Mouse (Mus musculus): Measurements from ENCODE around the gene Chchd3. TPM values are rescaled to one million over a fixed set of nuclear protein-coding genes. Genes with fewer than 3 reads are reported as not detected.

Gene Chchd3
- polyA plus RNA-seq, 1 experiment from 2014 or later: 117 TPM

GRCm38 (mm10) chr6:32894100-32894499 lies 166.0 kb downstream of the Chchd3 start:
- WGBS: 84% methylated on average over 2 of the region's 2 CpGs
- ATAC-seq (ENCODE audit: insufficient number of reproducible peaks, low FRiP score, low TSS enrichment, low read depth) (no peak), DNase-seq (ENCODE audit: low spot score) (no peak)
- Histone ChIP-seq H3K27me3 (ENCODE audit: control insufficient read depth, insufficient read depth, low read length) (no peaks in the 10 kb centered on the region), H3K4me2 (ENCODE audit: low read depth, severe bottlenecking) (no peak overlapping the region), H3K27ac (replicated peaks; ENCODE audit: low read depth, low read length) (no peak overlapping the region), H3K4me1 (ENCODE audit: control insufficient read depth, insufficient read depth, low read length) (no peaks in the 10 kb centered on the region), H3K9ac (ENCODE audit: low read length) (no peak overlapping the region), H3K9me3 (ENCODE audit: control insufficient read depth, low read length) (no peaks in the 10 kb centered on the region), H3K36me3 (ENCODE audit: control insufficient read depth, insufficient read depth, low read length) (no peaks in the 10 kb centered on the region), H3K4me3 (ENCODE audit: low read depth, low read length) (no peak overlapping the region)

- no peak for DNase-seq (ENCODE audit: low spot score)
Measured at GRCm38 (mm10) chr6:32890726-32891125, 169.3 kb downstream of the Chchd3 start.

DNA sequence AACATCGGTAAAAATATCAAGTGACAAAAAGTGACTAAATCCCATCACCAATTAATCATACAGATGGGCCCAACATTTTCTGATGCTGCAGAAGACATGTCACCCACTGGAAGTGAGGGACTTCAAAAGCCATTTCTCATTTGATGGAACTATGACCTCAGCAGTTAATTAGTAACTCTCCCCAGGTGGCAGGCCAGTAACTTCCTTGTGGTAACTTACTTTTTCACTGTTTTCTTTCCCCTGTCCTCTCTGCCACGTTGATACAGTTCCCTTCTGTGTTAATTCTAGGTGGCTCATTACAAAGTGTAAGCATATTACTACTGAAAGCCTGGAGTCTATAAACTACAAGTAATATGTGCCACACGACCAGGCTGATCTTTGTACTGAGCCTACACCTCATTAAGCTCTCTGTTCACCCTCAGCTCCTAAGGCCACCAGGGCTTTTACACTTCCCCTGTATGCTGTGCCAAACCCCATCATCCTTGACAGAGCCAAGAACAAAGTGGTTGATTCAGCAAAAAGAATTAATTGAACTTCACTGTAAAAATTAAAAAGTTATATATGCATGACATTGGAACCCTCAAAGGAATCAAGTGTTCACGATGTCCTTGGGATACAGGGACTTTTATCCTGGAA lies 171.0 kb downstream of the Chchd3 start:
- DNase-seq (ENCODE audit: low spot score) (no peak), ATAC-seq (ENCODE audit: insufficient number of reproducible peaks, low FRiP score, low TSS enrichment, low read depth) (no peak)
- no peaks in the 10 kb centered on the region for H3K36me3 ChIP-seq (ENCODE audit: control insufficient read depth, insufficient read depth, low read length)
- WGBS: 56% methylated on average over 4 of the region's 4 CpGs
- H3K4me1 ChIP-seq (ENCODE audit: control insufficient read depth, insufficient read depth, low read length): no peaks in the 10 kb centered on the region
- H3K4me2 ChIP-seq (ENCODE audit: low read depth, severe bottlenecking): no peak overlapping the region
- H3K9ac ChIP-seq (ENCODE audit: low read length): no peak overlapping the region
- no peak overlapping the region for H3K27ac ChIP-seq (replicated peaks; ENCODE audit: low read depth, low read length)
- H3K27me3 ChIP-seq (ENCODE audit: control insufficient read depth, insufficient read depth, low read length): no peaks in the 10 kb centered on the region
- H3K9me3 ChIP-seq (ENCODE audit: control insufficient read depth, low read length): no peaks in the 10 kb centered on the region
- H3K4me3 ChIP-seq (ENCODE audit: low read depth, low read length): no peak overlapping the region

More at GRCm38 (mm10) chr6:32890726-32891125, 169.3 kb downstream of the Chchd3 start:
- H3K9ac ChIP-seq (ENCODE audit: low read length): no peak overlapping the region
- no peak for ATAC-seq (ENCODE audit: insufficient number of reproducible peaks, low FRiP score, low TSS enrichment, low read depth)
- H3K27ac ChIP-seq (replicated peaks; ENCODE audit: low read depth, low read length): no peak overlapping the region
- H3K4me3 ChIP-seq (ENCODE audit: low read depth, low read length): no peak overlapping the region
- 94% methylated on average over 4 of the region's 4 CpGs for WGBS
- H3K27me3 ChIP-seq (ENCODE audit: control insufficient read depth, insufficient read depth, low read length): no peaks in the 10 kb centered on the region
- no peaks in the 10 kb centered on the region for H3K4me1 ChIP-seq (ENCODE audit: control insufficient read depth, insufficient read depth, low read length)
- no peaks in the 10 kb centered on the region for H3K36me3 ChIP-seq (ENCODE audit: control insufficient read depth, insufficient read depth, low read length)
- H3K4me2 ChIP-seq (ENCODE audit: low read depth, severe bottlenecking): no peak overlapping the region
- H3K9me3 ChIP-seq (ENCODE audit: control insufficient read depth, low read length): no peaks in the 10 kb centered on the region

DNA sequence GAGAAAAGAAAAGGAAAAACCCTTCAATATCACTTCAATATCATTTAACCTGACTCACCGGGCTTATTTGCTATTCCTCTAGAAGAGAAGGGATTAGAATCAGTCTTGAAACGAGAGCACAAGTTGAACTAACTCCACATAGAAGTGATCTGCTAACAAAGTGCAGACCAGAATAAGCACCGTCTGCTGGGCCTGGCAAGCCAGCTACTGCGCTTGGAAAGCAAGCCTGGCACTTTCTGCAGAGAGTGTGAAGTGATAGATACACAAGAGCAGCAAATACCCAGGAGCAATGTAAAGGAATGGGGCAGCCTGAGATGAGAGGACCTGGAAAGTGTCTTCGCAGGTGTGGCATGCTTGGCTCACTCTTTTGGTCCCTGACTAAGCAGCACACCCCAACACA lies 181.5 kb downstream of the Chchd3 start:
- no peak overlapping the region for H3K27ac ChIP-seq (replicated peaks; ENCODE audit: low read depth, low read length)
- H3K27me3 ChIP-seq (ENCODE audit: control insufficient read depth, insufficient read depth, low read length): no peaks in the 10 kb centered on the region
- DNase-seq (ENCODE audit: low spot score) (no peak), ATAC-seq (ENCODE audit: insufficient number of reproducible peaks, low FRiP score, low TSS enrichment, low read depth) (no peak)
- H3K9me3 ChIP-seq (ENCODE audit: control insufficient read depth, low read length): no peaks in the 10 kb centered on the region
- H3K4me2 ChIP-seq (ENCODE audit: low read depth, severe bottlenecking): no peak overlapping the region
- H3K9ac ChIP-seq (ENCODE audit: low read length): no peak overlapping the region
- no peak overlapping the region for H3K4me3 ChIP-seq (ENCODE audit: low read depth, low read length)
- no peaks in the 10 kb centered on the region for H3K36me3 ChIP-seq (ENCODE audit: control insufficient read depth, insufficient read depth, low read length)
- WGBS: 83% methylated on average over 5 of the region's 5 CpGs
- H3K4me1 ChIP-seq (ENCODE audit: control insufficient read depth, insufficient read depth, low read length): no peaks in the 10 kb centered on the region

DNA sequence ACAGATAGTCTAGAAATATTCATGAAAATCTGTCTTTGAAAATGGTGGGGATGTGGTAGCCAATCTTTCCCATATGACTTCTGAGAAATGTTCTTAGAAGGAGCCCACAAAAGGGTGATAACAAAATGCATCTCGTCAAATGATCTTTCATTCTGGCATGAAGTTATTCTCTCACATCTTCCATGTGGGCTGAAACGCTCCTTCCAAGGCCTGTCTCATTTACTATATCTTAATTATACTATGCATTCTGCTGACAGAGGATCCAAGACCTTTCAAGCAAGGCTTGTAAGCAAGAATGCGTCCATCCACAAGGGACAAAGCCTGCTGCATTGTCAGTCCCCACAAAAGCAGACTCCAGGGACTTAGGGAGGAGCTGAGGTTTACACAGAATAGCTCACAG lies 185.9 kb downstream of the Chchd3 start:
- no peak overlapping the region for H3K27ac ChIP-seq (replicated peaks; ENCODE audit: low read depth, low read length)
- no peaks in the 10 kb centered on the region for H3K9me3 ChIP-seq (ENCODE audit: control insufficient read depth, low read length)
- no peaks in the 10 kb centered on the region for H3K36me3 ChIP-seq (ENCODE audit: control insufficient read depth, insufficient read depth, low read length)
- H3K4me1 ChIP-seq (ENCODE audit: control insufficient read depth, insufficient read depth, low read length): no peaks in the 10 kb centered on the region
- ATAC-seq (ENCODE audit: insufficient number of reproducible peaks, low FRiP score, low TSS enrichment, low read depth) (no peak), DNase-seq (ENCODE audit: low spot score) (no peak)
- no peak overlapping the region for H3K4me2 ChIP-seq (ENCODE audit: low read depth, severe bottlenecking)
- H3K4me3 ChIP-seq (ENCODE audit: low read depth, low read length): no peak overlapping the region
- no peaks in the 10 kb centered on the region for H3K27me3 ChIP-seq (ENCODE audit: control insufficient read depth, insufficient read depth, low read length)
- 86% methylated on average over 3 of the region's 3 CpGs for WGBS
- no peak overlapping the region for H3K9ac ChIP-seq (ENCODE audit: low read length)

DNA sequence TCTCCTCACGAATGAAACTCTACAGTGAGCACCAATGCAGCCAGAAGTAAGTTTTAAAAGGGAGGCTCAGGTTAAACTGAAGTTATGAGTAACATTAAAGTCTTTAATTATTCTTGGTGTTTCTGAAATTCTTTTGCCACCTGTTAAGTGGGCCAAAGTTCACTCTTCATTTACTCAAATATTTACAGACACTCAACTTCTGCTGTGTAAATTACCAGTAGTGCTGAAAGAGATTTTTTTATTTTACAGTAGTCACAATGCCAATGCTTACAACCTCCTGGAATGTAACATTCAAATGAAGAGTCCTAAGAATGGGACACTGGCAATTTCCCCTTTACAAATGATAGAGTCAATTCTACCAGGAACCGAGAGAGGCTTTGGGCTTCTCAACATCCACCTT lies 187.3 kb downstream of the Chchd3 start:
- Histone ChIP-seq H3K4me3 (ENCODE audit: low read depth, low read length) (no peak overlapping the region), H3K4me1 (ENCODE audit: control insufficient read depth, insufficient read depth, low read length) (no peaks in the 10 kb centered on the region), H3K9ac (ENCODE audit: low read length) (no peak overlapping the region), H3K27ac (replicated peaks; ENCODE audit: low read depth, low read length) (no peak overlapping the region), H3K4me2 (ENCODE audit: low read depth, severe bottlenecking) (no peak overlapping the region), H3K9me3 (ENCODE audit: control insufficient read depth, low read length) (no peaks in the 10 kb centered on the region), H3K36me3 (ENCODE audit: control insufficient read depth, insufficient read depth, low read length) (no peaks in the 10 kb centered on the region), H3K27me3 (ENCODE audit: control insufficient read depth, insufficient read depth, low read length) (no peaks in the 10 kb centered on the region)
- no peak for DNase-seq (ENCODE audit: low spot score)
- WGBS: 93% methylated on average over 2 of the region's 2 CpGs
- ATAC-seq (ENCODE audit: insufficient number of reproducible peaks, low FRiP score, low TSS enrichment, low read depth): no peak

DNA sequence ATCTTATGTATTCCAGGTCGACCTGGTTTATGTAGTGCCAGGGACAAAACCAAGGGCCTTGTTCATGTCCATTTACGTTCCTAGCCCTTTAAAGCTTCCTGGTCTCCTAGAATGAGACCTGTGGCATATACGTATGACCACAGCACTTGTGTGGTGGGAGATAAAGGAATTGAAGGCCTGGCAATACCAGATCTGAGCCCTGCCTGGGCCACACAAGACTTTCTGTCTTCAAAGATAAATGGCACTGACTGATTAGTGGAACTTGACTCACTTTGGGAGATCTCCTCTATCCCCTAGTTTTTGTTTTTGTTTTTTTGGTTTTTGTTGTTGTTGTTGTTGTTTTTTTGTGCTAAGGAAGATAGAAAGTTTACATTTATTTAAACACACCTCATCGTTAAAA lies 209.1 kb downstream of the Chchd3 start:
- no peak for ATAC-seq (ENCODE audit: insufficient number of reproducible peaks, low FRiP score, low TSS enrichment, low read depth)
- WGBS: 75% methylated on average over 4 of the region's 4 CpGs
- no peaks in the 10 kb centered on the region for H3K4me1 ChIP-seq (ENCODE audit: control insufficient read depth, insufficient read depth, low read length)
- no peak for DNase-seq (ENCODE audit: low spot score)
- no peak overlapping the region for H3K4me2 ChIP-seq (ENCODE audit: low read depth, severe bottlenecking)
- no peaks in the 10 kb centered on the region for H3K36me3 ChIP-seq (ENCODE audit: control insufficient read depth, insufficient read depth, low read length)
- no peak overlapping the region for H3K4me3 ChIP-seq (ENCODE audit: low read depth, low read length)
- no peaks in the 10 kb centered on the region for H3K27me3 ChIP-seq (ENCODE audit: control insufficient read depth, insufficient read depth, low read length)
- no peaks in the 10 kb centered on the region for H3K9me3 ChIP-seq (ENCODE audit: control insufficient read depth, low read length)
- no peak overlapping the region for H3K9ac ChIP-seq (ENCODE audit: low read length)
- no peak overlapping the region for H3K27ac ChIP-seq (replicated peaks; ENCODE audit: low read depth, low read length)

GRCm38 (mm10) chr6:32848974-32849373 lies 211.1 kb downstream of the Chchd3 start:
- Histone ChIP-seq H3K9me3 (ENCODE audit: control insufficient read depth, low read length) (no peaks in the 10 kb centered on the region), H3K27ac (replicated peaks; ENCODE audit: low read depth, low read length) (no peak overlapping the region), H3K4me1 (ENCODE audit: control insufficient read depth, insufficient read depth, low read length) (no peaks in the 10 kb centered on the region), H3K36me3 (ENCODE audit: control insufficient read depth, insufficient read depth, low read length) (no peaks in the 10 kb centered on the region), H3K4me3 (ENCODE audit: low read depth, low read length) (no peak overlapping the region), H3K9ac (ENCODE audit: low read length) (no peak overlapping the region), H3K4me2 (ENCODE audit: low read depth, severe bottlenecking) (no peak overlapping the region), H3K27me3 (ENCODE audit: control insufficient read depth, insufficient read depth, low read length) (no peaks in the 10 kb centered on the region)
- WGBS: 88% methylated on average over 7 of the region's 7 CpGs
- ATAC-seq (ENCODE audit: insufficient number of reproducible peaks, low FRiP score, low TSS enrichment, low read depth) (no peak), DNase-seq (ENCODE audit: low spot score) (no peak)

DNA sequence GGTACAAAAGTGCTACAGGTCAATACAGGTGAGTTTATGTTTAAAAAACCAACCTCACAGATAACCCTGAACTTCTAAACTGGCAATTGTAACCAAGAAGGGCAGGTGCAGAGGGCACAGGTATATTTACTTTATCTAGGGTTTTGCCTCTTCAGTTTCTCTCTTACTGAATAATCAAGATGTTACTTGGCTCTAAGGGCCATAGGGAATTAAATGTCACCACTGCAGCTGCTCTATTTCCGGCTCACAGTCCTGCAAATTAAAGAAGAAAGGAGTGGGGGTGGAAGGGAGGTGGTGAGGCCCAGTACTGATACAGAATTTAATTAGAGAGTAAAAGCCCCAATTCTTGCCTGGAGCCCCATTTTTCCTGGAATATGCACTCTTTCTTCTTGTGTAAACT lies 214.6 kb downstream of the Chchd3 start:
- Histone ChIP-seq H3K27ac (replicated peaks; ENCODE audit: low read depth, low read length) (no peak overlapping the region), H3K9me3 (ENCODE audit: control insufficient read depth, low read length) (no peaks in the 10 kb centered on the region), H3K9ac (ENCODE audit: low read length) (no peak overlapping the region), H3K36me3 (ENCODE audit: control insufficient read depth, insufficient read depth, low read length) (no peaks in the 10 kb centered on the region), H3K4me2 (ENCODE audit: low read depth, severe bottlenecking) (no peak overlapping the region), H3K4me3 (ENCODE audit: low read depth, low read length) (no peak overlapping the region), H3K4me1 (ENCODE audit: control insufficient read depth, insufficient read depth, low read length) (no peaks in the 10 kb centered on the region), H3K27me3 (ENCODE audit: control insufficient read depth, insufficient read depth, low read length) (no peaks in the 10 kb centered on the region)
- WGBS: 52% methylated on average over 1 of the region's 1 CpGs
- ATAC-seq (ENCODE audit: insufficient number of reproducible peaks, low FRiP score, low TSS enrichment, low read depth) (no peak), DNase-seq (ENCODE audit: low spot score) (no peak)
